8 mouse cellular contexts compared by ENCODE assay signal in genomic region chr15:9140684-9141171, GRCm38 (mm10). TPM values are rescaled to one million over a fixed set of nuclear protein-coding genes. Genes with fewer than 3 reads are reported as not detected.
A peak's percentile ranks its signal among the peaks of the same experiment; 100 is the strongest.
DNase-seq lines count a peak whose midpoint lies in the region; ATAC-seq and TF ChIP-seq lines count a peak whose summit lies in the region.

No protein-coding gene starts in this region.

- intact Hi-C loops in gastrocnemius, adult 2 months (cut with DNase I), result no loop called here

- under 1% methylated on average over 32 of the region's 37 CpGs for WGBS in limb, embryonic 11.5 days
- 0% methylated on average over 36 of the region's 37 CpGs for WGBS in midbrain, embryonic 11.5 days

- H3K9ac ChIP-seq in limb, embryonic 11.5 days (ENCODE audit: low read length), result peak overlapping the region; percentile 74
- peak overlapping the region; percentile 79 for H3K9ac ChIP-seq in midbrain, embryonic 11.5 days (ENCODE audit: low read length)

- H3K36me3 ChIP-seq in limb, embryonic 11.5 days (ENCODE audit: control insufficient read depth, insufficient read depth, low read length), result peaks cover 8% of the 10 kb centered on the region
- peaks cover 5% of the 10 kb centered on the region for H3K36me3 ChIP-seq in midbrain, embryonic 11.5 days (ENCODE audit: control insufficient read depth, insufficient read depth, low read length)

- H3K4me3 ChIP-seq in gastrocnemius, adult 2 months, result peak overlapping the region; percentile 83
- H3K4me3 ChIP-seq in limb, embryonic 11.5 days (ENCODE audit: low read depth, low read length), result peak overlapping the region; percentile 84
- peak overlapping the region; percentile 85 for H3K4me3 ChIP-seq in midbrain, embryonic 11.5 days (ENCODE audit: low read depth, low read length)

- DNase-seq in gastrocnemius, adult 2 months, result no peak
- DNase-seq in gastrocnemius, adult 18-20 months (ENCODE audit: low spot score), result no peak
- peak; percentile 31 to 48 for DNase-seq in urinary bladder, postnatal 36 days (ENCODE audit: low spot score in 2 of 2)
- DNase-seq in urinary bladder, postnatal 4 days (ENCODE audit: low spot score in 2 of 2), result no peak
- DNase-seq in limb, embryonic 11.5 days (ENCODE audit: low spot score), result no peak
- DNase-seq in midbrain, embryonic 11.5 days (ENCODE audit: low spot score, missing footprints), result no peak
- DNase-seq in adrenal gland, postnatal 10 days, result no peak

- no peak for TF ChIP-seq CTCF in gastrocnemius, adult 2 months (IDR thresholded peaks at IDR 0.05)

- peak overlapping the region; percentile 55 for H3K4me2 ChIP-seq in limb, embryonic 11.5 days (ENCODE audit: low read depth, severe bottlenecking)
- peak overlapping the region; percentile 73 for H3K4me2 ChIP-seq in midbrain, embryonic 11.5 days

- no peaks in the 10 kb centered on the region for H3K9me3 ChIP-seq in limb, embryonic 11.5 days (ENCODE audit: control insufficient read depth, low read length)
- H3K9me3 ChIP-seq in midbrain, embryonic 11.5 days (ENCODE audit: control insufficient read depth, low read length), result no peaks in the 10 kb centered on the region

- no peaks in the 10 kb centered on the region for H3K27me3 ChIP-seq in limb, embryonic 11.5 days (ENCODE audit: control insufficient read depth, insufficient read depth, low read length)
- H3K27me3 ChIP-seq in midbrain, embryonic 11.5 days (ENCODE audit: control insufficient read depth, insufficient read depth, low read length), result no peaks in the 10 kb centered on the region

- peaks cover 2% of the 10 kb centered on the region; the same call in 1 of the 2 replicates for H3K4me1 ChIP-seq in limb, embryonic 11.5 days (ENCODE audit: control insufficient read depth, insufficient read depth, low read length)
- H3K4me1 ChIP-seq in midbrain, embryonic 11.5 days (ENCODE audit: control insufficient read depth, insufficient read depth, low read length), result peaks cover 11% of the 10 kb centered on the region; the same call in 1 of the 2 replicates

- peak overlapping the region; percentile 91 for H3K27ac ChIP-seq in gastrocnemius, adult 2 months
- H3K27ac ChIP-seq in limb, embryonic 11.5 days (replicated peaks; ENCODE audit: low read depth, low read length), result peak overlapping the region; percentile 73
- peak overlapping the region; percentile 35; the same call in 1 of the 2 replicates for H3K27ac ChIP-seq in midbrain, embryonic 11.5 days (ENCODE audit: low read depth, low read length)

- ATAC-seq in granulocyte monocyte progenitor cell, adult 5-6 weeks (replicated peaks; ENCODE audit: poor library complexity, severe bottlenecking), result peak; percentile 55
- peak; percentile 91 for ATAC-seq in limb, embryonic 11.5 days (ENCODE audit: insufficient number of reproducible peaks, low FRiP score, low TSS enrichment, low read depth)
- ATAC-seq in midbrain, embryonic 11.5 days (ENCODE audit: low FRiP score), result peak; percentile 93

RNA-seq across cellular contexts. Expression of gene Lmbrd2, which starts 0.4 kb away (rescaled TPM):
- 10 to 100 TPM; 14.8 to 15.1 TPM for total RNA-seq in gastrocnemius, adult 2 months (2021)
- 10 to 100 TPM; 16.3 to 16.6 TPM for total RNA-seq in gastrocnemius, adult 18-20 months (2021)
- total RNA-seq in granulocyte monocyte progenitor cell, adult 5-6 weeks (2014; fragmentation: Nextera tagmentation), result 10.1 and 16.1 TPM in 2 replicates
- 6.6 and 7.0 TPM in 2 replicates for total RNA-seq in granulocyte monocyte progenitor cell, adult 5-6 weeks (2017)
- 2.8 and 3.2 TPM in 2 replicates for polyA plus RNA-seq in limb, embryonic 11.5 days (2014; fragmentation: Nextera tagmentation; extraction: Ambion mirVana)
- polyA plus RNA-seq in midbrain, embryonic 11.5 days (2014; fragmentation: Nextera tagmentation; extraction: Ambion mirVana), result 4.4 and 5.2 TPM in 2 replicates
- 10 to 100 TPM; 19.2 to 22.5 TPM for total RNA-seq in adrenal gland, postnatal 10 days (2021)

RNA-seq across cellular contexts. Expression of gene Skp2, which starts 14.5 kb away (rescaled TPM):
- under 1 TPM; 0.48 to 0.61 TPM for total RNA-seq in gastrocnemius, adult 2 months (2021)
- total RNA-seq in gastrocnemius, adult 18-20 months (2021), result under 1 TPM; 0.31 to 0.39 TPM
- total RNA-seq in granulocyte monocyte progenitor cell, adult 5-6 weeks (2014; fragmentation: Nextera tagmentation), result 25.1 and 36.9 TPM in 2 replicates
- 22.4 and 32.4 TPM in 2 replicates for total RNA-seq in granulocyte monocyte progenitor cell, adult 5-6 weeks (2017)
- 160 and 165 TPM in 2 replicates for polyA plus RNA-seq in limb, embryonic 11.5 days (2014; fragmentation: Nextera tagmentation; extraction: Ambion mirVana)
- 121 and 126 TPM in 2 replicates for polyA plus RNA-seq in midbrain, embryonic 11.5 days (2014; fragmentation: Nextera tagmentation; extraction: Ambion mirVana)
- 1 to 10 TPM; 6.0 to 8.0 TPM for total RNA-seq in adrenal gland, postnatal 10 days (2021)

Comparison
In these comparisons a context has a peak if more than half of its experiments do, and no peak if none do; other contexts are left out.
1. DNase-seq: peak in urinary bladder, postnatal 36 days (2 of 2); none in gastrocnemius, adult 2 months (single experiment), gastrocnemius, adult 18-20 months (single experiment), urinary bladder, postnatal 4 days (0 of 2), limb, embryonic 11.5 days (single experiment), midbrain, embryonic 11.5 days (single experiment) and adrenal gland, postnatal 10 days (single experiment).
2. H3K27ac ChIP-seq: peak in every context shown above with its lines; median percentile 91 in gastrocnemius, adult 2 months; 73 in limb, embryonic 11.5 days; 35 in midbrain, embryonic 11.5 days.
3. RNA of gene Skp2, which starts 14.5 kb away (total RNA-seq): 22.4 to 36.9 TPM in granulocyte monocyte progenitor cell, adult 5-6 weeks and 6.0 to 8.0 TPM in adrenal gland, postnatal 10 days; 0.48 to 0.61 TPM in gastrocnemius, adult 2 months and 0.31 to 0.39 TPM in gastrocnemius, adult 18-20 months; every median in the first group is over 4 times any median in the second.
4. Peak in every context shown above with its lines, with median percentiles within 50 percentile points of each other: H3K4me3 ChIP-seq and ATAC-seq.